Comparison of ENCODE assay signal across 7 mouse cellular contexts in genomic region chr17:3273108-3274091, GRCm38 (mm10). TPM values are rescaled to one million over a fixed set of nuclear protein-coding genes. Genes with fewer than 3 reads are reported as not detected.
DNase-seq lines count a peak whose midpoint lies in the region; ATAC-seq lines count a peak whose summit lies in the region.

No protein-coding gene starts in this region.

- H3K9ac ChIP-seq in embryonic facial prominence, embryonic 11.5 days (replicated peaks; ENCODE audit: low read length): no peak overlapping the region
- H3K9ac ChIP-seq in midbrain, embryonic 14.5 days (replicated peaks; ENCODE audit: low read length): no peak overlapping the region

- H3K36me3 ChIP-seq in embryonic facial prominence, embryonic 11.5 days (replicated peaks; ENCODE audit: control insufficient read depth, insufficient read depth, low read depth, low read length): no peaks in the 10 kb centered on the region
- no peaks in the 10 kb centered on the region for H3K36me3 ChIP-seq in limb, embryonic 10.5 days
- no peaks in the 10 kb centered on the region for H3K36me3 ChIP-seq in midbrain, embryonic 14.5 days (ENCODE audit: control insufficient read depth, insufficient read depth, low read length)

- peak; percentile 81 for DNase-seq in adrenal gland, postnatal 25 days
- DNase-seq in embryonic facial prominence, embryonic 11.5 days (ENCODE audit: low spot score): peak; percentile 94
- DNase-seq in heart, adult 11 months: peak; percentile 95
- DNase-seq in kidney, adult 18-20 months: peak; percentile 83
- peak; percentile 87 for DNase-seq in limb, embryonic 10.5 days (ENCODE audit: low spot score)
- DNase-seq in midbrain, embryonic 14.5 days: peak; percentile 94
- peak; percentile 29 for DNase-seq in spleen, adult 12 weeks (ENCODE audit: low spot score)

- 48% methylated on average over 22 of the region's 22 CpGs for WGBS in embryonic facial prominence, embryonic 11.5 days
- 44% methylated on average over 22 of the region's 22 CpGs for WGBS in limb, embryonic 10.5 days
- 46% methylated on average over 22 of the region's 22 CpGs for WGBS in midbrain, embryonic 14.5 days

- peaks cover 3% of the 10 kb centered on the region; the same call in 1 of the 2 replicates for H3K4me1 ChIP-seq in embryonic facial prominence, embryonic 11.5 days (ENCODE audit: control insufficient read depth, insufficient read depth, low read length)
- H3K4me1 ChIP-seq in limb, embryonic 10.5 days: peaks cover 26% of the 10 kb centered on the region
- H3K4me1 ChIP-seq in midbrain, embryonic 14.5 days (ENCODE audit: control insufficient read depth, insufficient read depth, low read length): peaks cover 17% of the 10 kb centered on the region

- no peak overlapping the region for H3K27ac ChIP-seq in embryonic facial prominence, embryonic 11.5 days (replicated peaks; ENCODE audit: low read depth, low read length)
- H3K27ac ChIP-seq in limb, embryonic 10.5 days: no peak overlapping the region
- H3K27ac ChIP-seq in midbrain, embryonic 14.5 days (replicated peaks; ENCODE audit: low read depth, low read length): no peak overlapping the region

- ATAC-seq in embryonic facial prominence, embryonic 11.5 days (replicated peaks; ENCODE audit: insufficient number of reproducible peaks, low FRiP score, low TSS enrichment, low read depth): peak; percentile 57; the same call in 1 of the 2 replicates
- peak; percentile 57; the same call in 1 of the 2 replicates for ATAC-seq in midbrain, embryonic 14.5 days (ENCODE audit: low FRiP score, low TSS enrichment)

- H3K4me3 ChIP-seq in embryonic facial prominence, embryonic 11.5 days (ENCODE audit: low read depth, low read length): no peak overlapping the region
- no peak overlapping the region for H3K4me3 ChIP-seq in limb, embryonic 10.5 days
- no peak overlapping the region for H3K4me3 ChIP-seq in midbrain, embryonic 14.5 days (replicated peaks; ENCODE audit: low read depth, low read length)

- no peak overlapping the region for H3K4me2 ChIP-seq in embryonic facial prominence, embryonic 11.5 days (ENCODE audit: low read depth, low read length)
- H3K4me2 ChIP-seq in midbrain, embryonic 14.5 days (ENCODE audit: low read length): no peak overlapping the region

- no peaks in the 10 kb centered on the region for H3K27me3 ChIP-seq in embryonic facial prominence, embryonic 11.5 days (ENCODE audit: control insufficient read depth, insufficient read depth, low read length)
- no peaks in the 10 kb centered on the region for H3K27me3 ChIP-seq in limb, embryonic 10.5 days (ENCODE audit: low read depth, poor library complexity, severe bottlenecking)
- no peaks in the 10 kb centered on the region for H3K27me3 ChIP-seq in midbrain, embryonic 14.5 days (ENCODE audit: control insufficient read depth, insufficient read depth, low read length)

- H3K9me3 ChIP-seq in embryonic facial prominence, embryonic 11.5 days (replicated peaks; ENCODE audit: control insufficient read depth, low read length): no peaks in the 10 kb centered on the region
- H3K9me3 ChIP-seq in limb, embryonic 10.5 days (replicated peaks): no peaks in the 10 kb centered on the region
- no peaks in the 10 kb centered on the region for H3K9me3 ChIP-seq in midbrain, embryonic 14.5 days (ENCODE audit: control insufficient read depth, low read length)

RNA-seq across cellular contexts. Expression of gene Tiam2, which starts 53.0 kb away (rescaled TPM):
- 45.6 and 47.1 TPM in 2 replicates for total RNA-seq in adrenal gland, postnatal 25 days (2021)
- polyA plus RNA-seq in embryonic facial prominence, embryonic 11.5 days (2014; fragmentation: Nextera tagmentation; extraction: Ambion mirVana): 8.9 and 11.9 TPM in 2 replicates
- 4.2 and 6.3 TPM in 2 replicates for polyA plus RNA-seq in limb, embryonic 10.5 days (2016; fragmentation: Nextera tagmentation; extraction: Ambion mirVana)
- 2.1 and 3.1 TPM in 2 replicates for polyA plus RNA-seq in midbrain, embryonic 14.5 days (2014; fragmentation: Nextera tagmentation; extraction: Ambion mirVana)

Comparison
In these comparisons a context has a peak if more than half of its experiments do, and no peak if none do; other contexts are left out.
1. DNase-seq: peak in every context shown above with its lines; median percentile 95 in heart, adult 11 months; 94 in embryonic facial prominence, embryonic 11.5 days; 94 in midbrain, embryonic 14.5 days; 87 in limb, embryonic 10.5 days; 83 in kidney, adult 18-20 months; 81 in adrenal gland, postnatal 25 days; 29 in spleen, adult 12 weeks.